Mouse (Mus musculus): ENCODE measurements at regions not wholly inside any gene's neighbourhood (a gene's known extent, or its start where the extent isn't known, plus 50 kb on each side); places are given as distances from the start of the nearest gene placed in this dataset.

- H3K9ac ChIP-seq (ENCODE audit: low read length), result no peak overlapping the region
- no peak overlapping the region for H3K4me3 ChIP-seq (ENCODE audit: low read length)
- no peak for ATAC-seq (replicated peaks; ENCODE audit: extremely low read depth, insufficient read depth, low FRiP score)
- H3K4me1 ChIP-seq (ENCODE audit: control insufficient read depth, insufficient read depth, low read length), result no peaks in the 10 kb centered on the region
- 83% methylated on average over 8 of the region's 8 CpGs for WGBS
- no peak overlapping the region for H3K27ac ChIP-seq (ENCODE audit: low read length)
- no peaks in the 10 kb centered on the region for H3K9me3 ChIP-seq (replicated peaks; ENCODE audit: control insufficient read depth, low read length)
- H3K36me3 ChIP-seq (ENCODE audit: control insufficient read depth, insufficient read depth), result no peaks in the 10 kb centered on the region
- no peaks in the 10 kb centered on the region for H3K27me3 ChIP-seq (ENCODE audit: control insufficient read depth, insufficient read depth, low read length)
- H3K4me2 ChIP-seq (ENCODE audit: low read depth, low read length), result no peak overlapping the region
Measured at GRCm38 (mm10) chr6:16064691-16065090, 344.2 kb downstream of the Mdfic start.

GRCm38 (mm10) chr6:16065121-16065520, 344.7 kb downstream of the Mdfic start:
- Histone ChIP-seq H3K4me1 (ENCODE audit: control insufficient read depth, insufficient read depth, low read length) (no peaks in the 10 kb centered on the region), H3K9ac (ENCODE audit: low read length) (no peak overlapping the region), H3K36me3 (ENCODE audit: control insufficient read depth, insufficient read depth) (no peaks in the 10 kb centered on the region), H3K4me3 (ENCODE audit: low read length) (no peak overlapping the region), H3K27ac (ENCODE audit: low read length) (no peak overlapping the region), H3K27me3 (ENCODE audit: control insufficient read depth, insufficient read depth, low read length) (no peaks in the 10 kb centered on the region), H3K9me3 (replicated peaks; ENCODE audit: control insufficient read depth, low read length) (no peaks in the 10 kb centered on the region), H3K4me2 (ENCODE audit: low read depth, low read length) (no peak overlapping the region)
- 84% methylated on average over 5 of the region's 5 CpGs for WGBS
- ATAC-seq (replicated peaks; ENCODE audit: extremely low read depth, insufficient read depth, low FRiP score), result no peak

- no peak overlapping the region for H3K27ac ChIP-seq (ENCODE audit: low read length)
- no peaks in the 10 kb centered on the region for H3K9me3 ChIP-seq (replicated peaks; ENCODE audit: control insufficient read depth, low read length)
- no peak overlapping the region for H3K4me3 ChIP-seq (ENCODE audit: low read length)
- no peak overlapping the region for H3K9ac ChIP-seq (ENCODE audit: low read length)
- no peaks in the 10 kb centered on the region for H3K4me1 ChIP-seq (ENCODE audit: control insufficient read depth, insufficient read depth, low read length)
- no peaks in the 10 kb centered on the region for H3K27me3 ChIP-seq (ENCODE audit: control insufficient read depth, insufficient read depth, low read length)
- no peak overlapping the region for H3K4me2 ChIP-seq (ENCODE audit: low read depth, low read length)
- no peak for ATAC-seq (replicated peaks; ENCODE audit: extremely low read depth, insufficient read depth, low FRiP score)
- no peaks in the 10 kb centered on the region for H3K36me3 ChIP-seq (ENCODE audit: control insufficient read depth, insufficient read depth)
- 78% methylated on average over 2 of the region's 2 CpGs for WGBS
Measured at GRCm38 (mm10) chr6:16076266-16076665, 355.8 kb downstream of the Mdfic start.

GRCm38 (mm10) chr6:16077195-16077810, 356.8 kb downstream of the Mdfic start:
- H3K9ac ChIP-seq (ENCODE audit: low read length), result no peak overlapping the region
- no peak overlapping the region for H3K27ac ChIP-seq (ENCODE audit: low read length)
- H3K27me3 ChIP-seq (ENCODE audit: control insufficient read depth, insufficient read depth, low read length), result no peaks in the 10 kb centered on the region
- H3K4me3 ChIP-seq (ENCODE audit: low read length), result no peak overlapping the region
- H3K4me1 ChIP-seq (ENCODE audit: control insufficient read depth, insufficient read depth, low read length), result no peaks in the 10 kb centered on the region
- H3K9me3 ChIP-seq (replicated peaks; ENCODE audit: control insufficient read depth, low read length), result no peaks in the 10 kb centered on the region
- no peak overlapping the region for H3K4me2 ChIP-seq (ENCODE audit: low read depth, low read length)
- no peak for ATAC-seq (replicated peaks; ENCODE audit: extremely low read depth, insufficient read depth, low FRiP score)
- 74% methylated on average over 4 of the region's 4 CpGs for WGBS
- no peaks in the 10 kb centered on the region for H3K36me3 ChIP-seq (ENCODE audit: control insufficient read depth, insufficient read depth)

- H3K9ac ChIP-seq (ENCODE audit: low read length), result no peak overlapping the region
- H3K9me3 ChIP-seq (replicated peaks; ENCODE audit: control insufficient read depth, low read length), result no peaks in the 10 kb centered on the region
- H3K4me3 ChIP-seq (ENCODE audit: low read length), result no peak overlapping the region
- H3K36me3 ChIP-seq (ENCODE audit: control insufficient read depth, insufficient read depth), result no peaks in the 10 kb centered on the region
- no peaks in the 10 kb centered on the region for H3K27me3 ChIP-seq (ENCODE audit: control insufficient read depth, insufficient read depth, low read length)
- no peak overlapping the region for H3K4me2 ChIP-seq (ENCODE audit: low read depth, low read length)
- ATAC-seq (replicated peaks; ENCODE audit: extremely low read depth, insufficient read depth, low FRiP score), result no peak
- H3K4me1 ChIP-seq (ENCODE audit: control insufficient read depth, insufficient read depth, low read length), result no peaks in the 10 kb centered on the region
- no peak overlapping the region for H3K27ac ChIP-seq (ENCODE audit: low read length)
Measured at GRCm38 (mm10) chr6:16077917-16078316, 357.5 kb downstream of the Mdfic start.

- no peak overlapping the region for H3K27ac ChIP-seq (ENCODE audit: low read length)
- H3K4me2 ChIP-seq (ENCODE audit: low read depth, low read length), result no peak overlapping the region
- no peaks in the 10 kb centered on the region for H3K9me3 ChIP-seq (replicated peaks; ENCODE audit: control insufficient read depth, low read length)
- no peaks in the 10 kb centered on the region for H3K27me3 ChIP-seq (ENCODE audit: control insufficient read depth, insufficient read depth, low read length)
- WGBS, result 88% methylated on average over 7 of the region's 7 CpGs
- H3K9ac ChIP-seq (ENCODE audit: low read length), result no peak overlapping the region
- no peaks in the 10 kb centered on the region for H3K36me3 ChIP-seq (ENCODE audit: control insufficient read depth, insufficient read depth)
- H3K4me1 ChIP-seq (ENCODE audit: control insufficient read depth, insufficient read depth, low read length), result no peaks in the 10 kb centered on the region
- no peak for ATAC-seq (replicated peaks; ENCODE audit: extremely low read depth, insufficient read depth, low FRiP score)
- no peak overlapping the region for H3K4me3 ChIP-seq (ENCODE audit: low read length)
Measured at GRCm38 (mm10) chr6:16086952-16087537, 366.6 kb downstream of the Mdfic start.

GRCm38 (mm10) chr6:16098761-16099160, 378.3 kb downstream of the Mdfic start:
- Histone ChIP-seq H3K4me3 (ENCODE audit: low read length) (no peak overlapping the region), H3K4me2 (ENCODE audit: low read depth, low read length) (no peak overlapping the region), H3K27ac (ENCODE audit: low read length) (no peak overlapping the region), H3K9ac (ENCODE audit: low read length) (no peak overlapping the region), H3K9me3 (replicated peaks; ENCODE audit: control insufficient read depth, low read length) (no peaks in the 10 kb centered on the region), H3K27me3 (ENCODE audit: control insufficient read depth, insufficient read depth, low read length) (no peaks in the 10 kb centered on the region), H3K4me1 (ENCODE audit: control insufficient read depth, insufficient read depth, low read length) (no peaks in the 10 kb centered on the region), H3K36me3 (ENCODE audit: control insufficient read depth, insufficient read depth) (no peaks in the 10 kb centered on the region)
- ATAC-seq (replicated peaks; ENCODE audit: extremely low read depth, insufficient read depth, low FRiP score), result no peak

- H3K4me3 ChIP-seq (ENCODE audit: low read length), result no peak overlapping the region
- H3K36me3 ChIP-seq (ENCODE audit: control insufficient read depth, insufficient read depth), result no peaks in the 10 kb centered on the region
- no peaks in the 10 kb centered on the region for H3K4me1 ChIP-seq (ENCODE audit: control insufficient read depth, insufficient read depth, low read length)
- H3K9me3 ChIP-seq (replicated peaks; ENCODE audit: control insufficient read depth, low read length), result no peaks in the 10 kb centered on the region
- H3K4me2 ChIP-seq (ENCODE audit: low read depth, low read length), result no peak overlapping the region
- no peak overlapping the region for H3K9ac ChIP-seq (ENCODE audit: low read length)
- 76% methylated on average over 3 of the region's 3 CpGs for WGBS
- ATAC-seq (replicated peaks; ENCODE audit: extremely low read depth, insufficient read depth, low FRiP score), result no peak
- H3K27ac ChIP-seq (ENCODE audit: low read length), result no peak overlapping the region
- H3K27me3 ChIP-seq (ENCODE audit: control insufficient read depth, insufficient read depth, low read length), result no peaks in the 10 kb centered on the region
Measured at GRCm38 (mm10) chr6:16141009-16141408, 420.5 kb downstream of the Mdfic start.

- Histone ChIP-seq H3K4me2 (ENCODE audit: low read depth, low read length) (no peak overlapping the region), H3K9me3 (replicated peaks; ENCODE audit: control insufficient read depth, low read length) (no peaks in the 10 kb centered on the region), H3K27me3 (ENCODE audit: control insufficient read depth, insufficient read depth, low read length) (no peaks in the 10 kb centered on the region), H3K4me3 (ENCODE audit: low read length) (no peak overlapping the region), H3K4me1 (ENCODE audit: control insufficient read depth, insufficient read depth, low read length) (no peaks in the 10 kb centered on the region), H3K36me3 (ENCODE audit: control insufficient read depth, insufficient read depth) (no peaks in the 10 kb centered on the region), H3K27ac (ENCODE audit: low read length) (no peak overlapping the region), H3K9ac (ENCODE audit: low read length) (no peak overlapping the region)
- WGBS, result 61% methylated on average over 6 of the region's 6 CpGs
- no peak for ATAC-seq (replicated peaks; ENCODE audit: extremely low read depth, insufficient read depth, low FRiP score)
Measured at GRCm38 (mm10) chr6:16144538-16144937, 424.1 kb downstream of the Mdfic start.

Measured in heart, embryonic 16.5 days (tissue).